Mouse (Mus musculus): ENCODE measurements around the gene Fut2. TPM values are rescaled to one million over a fixed set of nuclear protein-coding genes. Genes with fewer than 3 reads are reported as not detected.

The Fut2 gene
- 0.17 TPM in 1 of 2 replicates, not detected in the other for polyA plus RNA-seq (2014; fragmentation: Nextera tagmentation; extraction: Ambion mirVana)

- H3K9me3 ChIP-seq (replicated peaks; ENCODE audit: control insufficient read depth, low read length): no peaks in the 10 kb centered on the region
- WGBS: 83% methylated on average over 7 of the region's 7 CpGs
- H3K36me3 ChIP-seq (replicated peaks; ENCODE audit: control insufficient read depth, insufficient read depth, low read depth, low read length): no peaks in the 10 kb centered on the region
- DNase-seq (ENCODE audit: low spot score): no peak
- no peak within 1 kb of the TSS for H3K9ac ChIP-seq (replicated peaks; ENCODE audit: low read length)
- no peak within 1 kb of the TSS for H3K27ac ChIP-seq (replicated peaks; ENCODE audit: low read depth, low read length)
- no peaks in the 10 kb centered on the region for H3K27me3 ChIP-seq (ENCODE audit: control insufficient read depth, insufficient read depth, low read length)
- H3K4me2 ChIP-seq (ENCODE audit: low read depth, low read length): no peak within 1 kb of the TSS
- H3K4me3 ChIP-seq (ENCODE audit: low read depth, low read length): no peak within 1 kb of the TSS
- no peak for ATAC-seq (replicated peaks; ENCODE audit: insufficient number of reproducible peaks, low FRiP score, low TSS enrichment, low read depth)
- H3K4me1 ChIP-seq (ENCODE audit: control insufficient read depth, insufficient read depth, low read length): no peaks in the 10 kb centered on the region
Observed at GRCm38 (mm10) chr7:45666161-45666560, at the start of gene Fut2. Gene Fut2, minus strand, starts transcription at chr7:45666394.

- WGBS: 8% methylated on average over 34 of the region's 34 CpGs
- peak within 1 kb of the TSS; percentile 65 for H3K9ac ChIP-seq (replicated peaks; ENCODE audit: low read length)
- DNase-seq (ENCODE audit: low spot score) (peak; percentile 98), ATAC-seq (replicated peaks; ENCODE audit: insufficient number of reproducible peaks, low FRiP score, low TSS enrichment, low read depth) (peak; percentile 86)
- H3K4me3 ChIP-seq (ENCODE audit: low read depth, low read length): peak within 1 kb of the TSS; percentile 67
- H3K27ac ChIP-seq (replicated peaks; ENCODE audit: low read depth, low read length): no peak within 1 kb of the TSS
- no peaks in the 10 kb centered on the region for H3K27me3 ChIP-seq (ENCODE audit: control insufficient read depth, insufficient read depth, low read length)
- peaks cover 10% of the 10 kb centered on the region for H3K4me1 ChIP-seq (ENCODE audit: control insufficient read depth, insufficient read depth, low read length)
- peaks cover 17% of the 10 kb centered on the region for H3K36me3 ChIP-seq (replicated peaks; ENCODE audit: control insufficient read depth, insufficient read depth, low read depth, low read length)
- peak within 1 kb of the TSS; percentile 85 for H3K4me2 ChIP-seq (ENCODE audit: low read depth, low read length)
- H3K9me3 ChIP-seq (replicated peaks; ENCODE audit: control insufficient read depth, low read length): no peaks in the 10 kb centered on the region
Observed at GRCm38 (mm10) chr7:45715090-45715708, 49.0 kb upstream of the Fut2 start, which contains the start of gene Rpl18. Gene Rpl18, plus strand, starts transcription at chr7:45715457.

- H3K27me3 ChIP-seq (ENCODE audit: control insufficient read depth, insufficient read depth, low read length): no peaks in the 10 kb centered on the region
- no peak overlapping the region for H3K27ac ChIP-seq (replicated peaks; ENCODE audit: low read depth, low read length)
- ATAC-seq (replicated peaks; ENCODE audit: insufficient number of reproducible peaks, low FRiP score, low TSS enrichment, low read depth) (no peak; the same call in none of the 2 replicates), DNase-seq (ENCODE audit: low spot score) (no peak)
- WGBS: 8% methylated on average over 14 of the region's 14 CpGs
- H3K4me1 ChIP-seq (ENCODE audit: control insufficient read depth, insufficient read depth, low read length): peaks cover 10% of the 10 kb centered on the region
- H3K36me3 ChIP-seq (replicated peaks; ENCODE audit: control insufficient read depth, insufficient read depth, low read depth, low read length): peaks cover 13% of the 10 kb centered on the region
- H3K9ac ChIP-seq (replicated peaks; ENCODE audit: low read length): peak overlapping the region; percentile 65
- peak overlapping the region; percentile 67 for H3K4me3 ChIP-seq (ENCODE audit: low read depth, low read length)
- H3K9me3 ChIP-seq (replicated peaks; ENCODE audit: control insufficient read depth, low read length): no peaks in the 10 kb centered on the region
- H3K4me2 ChIP-seq (ENCODE audit: low read depth, low read length): peak overlapping the region; percentile 85
Observed at GRCm38 (mm10) chr7:45714630-45715089, 48.5 kb upstream of the Fut2 start.

- no peaks in the 10 kb centered on the region for H3K9me3 ChIP-seq (replicated peaks; ENCODE audit: control insufficient read depth, low read length)
- peak overlapping the region; percentile 28 for H3K9ac ChIP-seq (replicated peaks; ENCODE audit: low read length)
- peaks cover 10% of the 10 kb centered on the region for H3K4me1 ChIP-seq (ENCODE audit: control insufficient read depth, insufficient read depth, low read length)
- H3K4me3 ChIP-seq (ENCODE audit: low read depth, low read length): peak overlapping the region; percentile 67; the same call in 1 of the 2 replicates
- WGBS: 89% methylated on average over 6 of the region's 6 CpGs
- DNase-seq (ENCODE audit: low spot score) (no peak), ATAC-seq (replicated peaks; ENCODE audit: insufficient number of reproducible peaks, low FRiP score, low TSS enrichment, low read depth) (no peak)
- no peak overlapping the region for H3K27ac ChIP-seq (replicated peaks; ENCODE audit: low read depth, low read length)
- peaks cover 11% of the 10 kb centered on the region for H3K36me3 ChIP-seq (replicated peaks; ENCODE audit: control insufficient read depth, insufficient read depth, low read depth, low read length)
- H3K4me2 ChIP-seq (ENCODE audit: low read depth, low read length): peak overlapping the region; percentile 85; the same call in 1 of the 2 replicates
- no peaks in the 10 kb centered on the region for H3K27me3 ChIP-seq (ENCODE audit: control insufficient read depth, insufficient read depth, low read length)
Observed at GRCm38 (mm10) chr7:45713881-45714520, 47.8 kb upstream of the Fut2 start.

- H3K4me3 ChIP-seq (ENCODE audit: low read depth, low read length): no peak overlapping the region
- peaks cover 11% of the 10 kb centered on the region for H3K36me3 ChIP-seq (replicated peaks; ENCODE audit: control insufficient read depth, insufficient read depth, low read depth, low read length)
- WGBS: 87% methylated on average over 16 of the region's 16 CpGs
- H3K27me3 ChIP-seq (ENCODE audit: control insufficient read depth, insufficient read depth, low read length): no peaks in the 10 kb centered on the region
- no peak for DNase-seq (ENCODE audit: low spot score)
- H3K9ac ChIP-seq (replicated peaks; ENCODE audit: low read length): no peak overlapping the region
- H3K4me1 ChIP-seq (ENCODE audit: control insufficient read depth, insufficient read depth, low read length): peaks cover 15% of the 10 kb centered on the region
- no peaks in the 10 kb centered on the region for H3K9me3 ChIP-seq (replicated peaks; ENCODE audit: control insufficient read depth, low read length)
- ATAC-seq (replicated peaks; ENCODE audit: insufficient number of reproducible peaks, low FRiP score, low TSS enrichment, low read depth): no peak
- no peak overlapping the region for H3K27ac ChIP-seq (replicated peaks; ENCODE audit: low read depth, low read length)
- no peak overlapping the region for H3K4me2 ChIP-seq (ENCODE audit: low read depth, low read length)
Observed at GRCm38 (mm10) chr7:45713396-45713795, 47.2 kb upstream of the Fut2 start.

- no peaks in the 10 kb centered on the region for H3K27me3 ChIP-seq (ENCODE audit: control insufficient read depth, insufficient read depth, low read length)
- H3K27ac ChIP-seq (replicated peaks; ENCODE audit: low read depth, low read length): no peak overlapping the region
- no peak overlapping the region for H3K9ac ChIP-seq (replicated peaks; ENCODE audit: low read length)
- WGBS: 88% methylated on average over 21 of the region's 21 CpGs
- 0 out of 2 replicates have a peak overlapping the region, but pooled peaks have one; percentile 4 for H3K4me2 ChIP-seq (ENCODE audit: low read depth, low read length)
- no peak overlapping the region for H3K4me3 ChIP-seq (ENCODE audit: low read depth, low read length)
- DNase-seq (ENCODE audit: low spot score) (no peak), ATAC-seq (replicated peaks; ENCODE audit: insufficient number of reproducible peaks, low FRiP score, low TSS enrichment, low read depth) (no peak)
- no peaks in the 10 kb centered on the region for H3K9me3 ChIP-seq (replicated peaks; ENCODE audit: control insufficient read depth, low read length)
- H3K4me1 ChIP-seq (ENCODE audit: control insufficient read depth, insufficient read depth, low read length): peaks cover 19% of the 10 kb centered on the region
- H3K36me3 ChIP-seq (replicated peaks; ENCODE audit: control insufficient read depth, insufficient read depth, low read depth, low read length): peaks cover 11% of the 10 kb centered on the region
Observed at GRCm38 (mm10) chr7:45712022-45712757, 46.0 kb upstream of the Fut2 start.

GRCm38 (mm10) chr7:45711316-45712021, 45.3 kb upstream of the Fut2 start:
- Histone ChIP-seq H3K9ac (replicated peaks; ENCODE audit: low read length) (no peak overlapping the region), H3K36me3 (replicated peaks; ENCODE audit: control insufficient read depth, insufficient read depth, low read depth, low read length) (peaks cover 11% of the 10 kb centered on the region), H3K27me3 (ENCODE audit: control insufficient read depth, insufficient read depth, low read length) (no peaks in the 10 kb centered on the region), H3K4me2 (ENCODE audit: low read depth, low read length) (no peak overlapping the region), H3K9me3 (replicated peaks; ENCODE audit: control insufficient read depth, low read length) (no peaks in the 10 kb centered on the region), H3K27ac (replicated peaks; ENCODE audit: low read depth, low read length) (no peak overlapping the region), H3K4me3 (ENCODE audit: low read depth, low read length) (no peak overlapping the region), H3K4me1 (ENCODE audit: control insufficient read depth, insufficient read depth, low read length) (peaks cover 17% of the 10 kb centered on the region)
- no peak for ATAC-seq (replicated peaks; ENCODE audit: insufficient number of reproducible peaks, low FRiP score, low TSS enrichment, low read depth)
- 93% methylated on average over 24 of the region's 24 CpGs for WGBS
- no peak for DNase-seq (ENCODE audit: low spot score)

All from embryonic facial prominence, embryonic 11.5 days (tissue).